Mouse (Mus musculus): ENCODE data around the gene Cacnb1. TPM values are rescaled to one million over a fixed set of nuclear protein-coding genes. Genes with fewer than 3 reads are reported as not detected.

Cacnb1 gene
- 1 to 10 TPM; 6.2 to 8.5 (median 6.5) TPM for total RNA-seq (2022)

GRCm38 (mm10) chr11:98022555-98023371, at the start of gene Cacnb1:
Gene Cacnb1 (minus strand): TSS chr11:98023034.
- DNase-seq (ENCODE audit: low spot score) = peak; percentile 39

- no peak for DNase-seq (ENCODE audit: low spot score)
These were observed 44.4 kb upstream of the Cacnb1 start for GRCm38 (mm10) chr11:98067255-98067654.

GRCm38 (mm10) chr11:98066201-98066600, 43.4 kb upstream of the Cacnb1 start:
- no peak for DNase-seq (ENCODE audit: low spot score)

GRCm38 (mm10) chr11:98061904-98062562, 39.2 kb upstream of the Cacnb1 start:
- DNase-seq (ENCODE audit: low spot score) = no peak

- DNase-seq (ENCODE audit: low spot score) = no peak
These were observed 38.6 kb upstream of the Cacnb1 start for GRCm38 (mm10) chr11:98061441-98061840.

- no peak for DNase-seq (ENCODE audit: low spot score)
These were observed 37.4 kb upstream of the Cacnb1 start for GRCm38 (mm10) chr11:98060104-98060692.

GRCm38 (mm10) chr11:98059662-98060061, 36.8 kb upstream of the Cacnb1 start:
- no peak for DNase-seq (ENCODE audit: low spot score)

- no peak for DNase-seq (ENCODE audit: low spot score)
These were observed 35.2 kb upstream of the Cacnb1 start for GRCm38 (mm10) chr11:98057998-98058397.

- DNase-seq (ENCODE audit: low spot score) = no peak
These were observed 34.6 kb upstream of the Cacnb1 start for GRCm38 (mm10) chr11:98057466-98057865.

- DNase-seq (ENCODE audit: low spot score) = peak; percentile 46
These were observed 30.4 kb upstream of the Cacnb1 start, which contains the start of gene Stac2 for GRCm38 (mm10) chr11:98052989-98053834. Gene Stac2 (minus strand): TSS chr11:98053462.

- no peak for DNase-seq (ENCODE audit: low spot score)
These were observed 29.5 kb upstream of the Cacnb1 start for GRCm38 (mm10) chr11:98052129-98052988.

- no peak for DNase-seq (ENCODE audit: low spot score)
These were observed 28.8 kb upstream of the Cacnb1 start for GRCm38 (mm10) chr11:98051611-98052128.

- DNase-seq (ENCODE audit: low spot score) = no peak
These were observed 28.1 kb upstream of the Cacnb1 start for GRCm38 (mm10) chr11:98050940-98051339.

- DNase-seq (ENCODE audit: low spot score) = no peak
These were observed 27.6 kb upstream of the Cacnb1 start for GRCm38 (mm10) chr11:98050520-98050815.

GRCm38 (mm10) chr11:98049672-98050519, 27.1 kb upstream of the Cacnb1 start:
- DNase-seq (ENCODE audit: low spot score) = no peak

- DNase-seq (ENCODE audit: low spot score) = no peak
These were observed 24.9 kb upstream of the Cacnb1 start for GRCm38 (mm10) chr11:98047745-98048144.

GRCm38 (mm10) chr11:98046466-98046865, 23.6 kb upstream of the Cacnb1 start:
- DNase-seq (ENCODE audit: low spot score) = no peak

- no peak for DNase-seq (ENCODE audit: low spot score)
These were observed 22.8 kb upstream of the Cacnb1 start for GRCm38 (mm10) chr11:98045596-98045995.

GRCm38 (mm10) chr11:98044074-98044473, 21.2 kb upstream of the Cacnb1 start:
- no peak for DNase-seq (ENCODE audit: low spot score)

- DNase-seq (ENCODE audit: low spot score) = no peak
These were observed 19.9 kb upstream of the Cacnb1 start for GRCm38 (mm10) chr11:98042741-98043140.
